Mouse (Mus musculus) cerebellum, adult 2 months (tissue): ENCODE measurements around the gene Pnpo.

ENCODE experiments used
- CTCF ChIP-seq: fragments of 200-500 bp; IDR thresholded peaks from 2 replicates; pipeline ENCODE4 v1.5.1; 2011; ENCODE audit warnings: low read depth, mild to moderate bottlenecking, control low read depth, low read length, moderate library complexity, borderline replicate concordance; ENCODE audit not compliant: insufficient read depth
- POLR2A ChIP-seq: fragments of 200-500 bp; IDR thresholded peaks from 2 replicates; pipeline ENCODE4 v1.6.1; 2011; ENCODE audit warnings: low read length, control low read depth, borderline replicate concordance; ENCODE audit not compliant: insufficient read depth

DNA sequence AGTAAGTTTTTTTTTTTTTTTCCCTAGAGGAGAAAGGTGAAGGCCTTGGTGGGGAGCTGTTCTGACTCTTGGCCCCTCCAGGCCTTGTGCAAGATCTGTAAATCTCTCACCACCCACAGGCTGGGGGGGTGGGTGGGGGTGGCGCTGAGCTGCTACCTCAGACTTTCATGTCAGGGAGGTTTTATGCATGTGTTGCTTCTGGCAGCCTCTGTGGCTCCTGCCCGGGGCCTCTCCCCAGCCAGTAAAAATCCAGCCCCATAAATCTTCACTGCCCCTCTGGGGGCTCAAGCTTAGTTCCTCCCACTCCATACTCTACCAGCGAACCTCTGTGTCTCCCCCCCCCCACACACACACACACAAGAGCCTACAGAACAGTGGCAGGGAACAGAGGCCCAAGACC is 42.7 kb upstream of the Pnpo start:
- TF ChIP-seq POLR2A (no peak), CTCF (no peak)
